Mouse (Mus musculus): ENCODE measurements around the gene Lmbrd1. TPM values are rescaled to one million over a fixed set of nuclear protein-coding genes. Genes with fewer than 3 reads are reported as not detected.
A peak's percentile ranks its signal among the peaks of the same experiment; 100 is the strongest.

Gene Lmbrd1
- polyA plus RNA-seq, 1 experiment from 2014 or later = 73.7 TPM

DNA sequence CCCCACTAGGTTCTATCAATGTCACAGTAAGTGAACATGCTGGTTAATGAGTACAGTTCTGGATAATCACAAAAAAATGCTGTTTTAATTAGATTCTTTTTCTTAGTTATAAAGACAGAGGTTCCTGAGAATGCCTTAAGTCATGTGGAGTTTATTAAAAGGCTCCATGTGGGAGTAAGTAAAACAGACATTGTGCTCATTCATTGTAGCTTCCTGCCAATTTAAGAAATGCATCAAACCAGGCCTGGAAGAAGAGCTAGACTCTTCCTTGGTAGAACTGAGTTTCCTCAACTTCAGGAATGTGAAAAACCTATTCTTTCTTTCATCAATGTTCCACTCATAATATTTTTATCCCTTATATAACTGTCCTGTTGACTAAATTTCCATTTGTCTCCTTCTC, 14.3 kb upstream of the Lmbrd1 start:
- H3K4me1 ChIP-seq (replicated peaks; ENCODE audit: control insufficient read depth, insufficient read depth, low read length) = no peaks in the 10 kb centered on the region
- no peak overlapping the region for H3K27ac ChIP-seq (ENCODE audit: low read depth, low read length)
- no peak for TF ChIP-seq CTCF (IDR thresholded peaks at IDR 0.05; ENCODE audit: low read depth)
- no peak overlapping the region for H3K9ac ChIP-seq (ENCODE audit: low read depth, low read length)
- ATAC-seq = no peak
- H3K27me3 ChIP-seq (replicated peaks; ENCODE audit: control insufficient read depth, insufficient read depth, low read length) = no peaks in the 10 kb centered on the region
- H3K4me3 ChIP-seq (ENCODE audit: low read depth, low read length) = no peak overlapping the region
- 0 out of 2 replicates have a peak, but pooled peaks cover 4% of the 10 kb centered on the region for H3K9me3 ChIP-seq (ENCODE audit: control insufficient read depth)
- no peaks in the 10 kb centered on the region for H3K36me3 ChIP-seq (ENCODE audit: control insufficient read depth, insufficient read depth)
- no peak overlapping the region for H3K4me2 ChIP-seq (replicated peaks; ENCODE audit: low read depth)

DNA sequence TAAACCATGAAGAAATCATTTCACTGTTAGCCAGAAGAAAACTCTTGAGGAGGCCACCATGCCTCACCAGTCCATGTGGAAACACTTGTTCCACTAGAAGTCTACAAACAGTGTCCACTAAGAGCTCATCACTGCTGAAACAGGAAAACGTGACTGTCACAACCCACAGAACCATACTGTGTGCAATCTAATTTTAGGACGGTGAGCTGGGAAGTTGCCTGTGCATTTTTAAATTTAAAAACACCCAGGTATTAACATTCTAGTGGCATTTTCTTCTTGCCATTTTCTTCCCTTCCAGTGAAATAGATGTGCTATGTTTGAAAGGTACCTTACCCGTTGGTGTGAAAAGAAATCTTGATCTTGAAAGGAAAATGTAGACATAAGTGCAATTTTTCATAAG, 5.2 kb upstream of the Lmbrd1 start:
- WGBS = 65% methylated on average over 3 of the region's 3 CpGs
- Histone ChIP-seq H3K4me2 (replicated peaks; ENCODE audit: low read depth) (no peak overlapping the region), H3K4me3 (ENCODE audit: low read depth, low read length) (no peak overlapping the region), H3K9me3 (ENCODE audit: control insufficient read depth) (no peaks in the 10 kb centered on the region), H3K27ac (ENCODE audit: low read depth, low read length) (no peak overlapping the region), H3K36me3 (ENCODE audit: control insufficient read depth, insufficient read depth) (no peaks in the 10 kb centered on the region), H3K9ac (ENCODE audit: low read depth, low read length) (no peak overlapping the region), H3K4me1 (replicated peaks; ENCODE audit: control insufficient read depth, insufficient read depth, low read length) (0 out of 2 replicates have a peak, but pooled peaks cover 3% of the 10 kb centered on the region), H3K27me3 (replicated peaks; ENCODE audit: control insufficient read depth, insufficient read depth, low read length) (no peaks in the 10 kb centered on the region)
- no peak for TF ChIP-seq CTCF (IDR thresholded peaks at IDR 0.05; ENCODE audit: low read depth)
- no peak for ATAC-seq

DNA sequence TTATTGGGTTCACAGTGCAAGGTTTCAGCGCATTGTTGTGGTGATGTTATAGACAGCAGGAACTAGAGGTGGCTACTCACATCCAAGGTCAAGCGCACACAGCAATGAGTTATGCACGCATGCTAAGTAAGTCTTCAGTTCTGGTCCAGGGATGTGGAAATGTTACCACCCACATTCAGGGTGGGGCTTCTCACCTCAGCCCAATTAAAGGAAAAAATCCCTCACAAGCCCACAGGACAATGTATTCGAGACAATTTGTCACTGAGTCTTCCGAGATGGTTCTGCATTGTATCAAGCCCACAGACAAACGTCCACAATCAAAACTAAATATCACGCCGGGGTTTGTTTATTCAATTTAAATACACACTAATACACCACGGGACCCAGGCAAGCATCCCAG, 724 bp upstream of the Lmbrd1 start:
- no peaks in the 10 kb centered on the region for H3K9me3 ChIP-seq (ENCODE audit: control insufficient read depth)
- no peak overlapping the region for H3K9ac ChIP-seq (ENCODE audit: low read depth, low read length)
- H3K36me3 ChIP-seq (ENCODE audit: control insufficient read depth, insufficient read depth) = no peaks in the 10 kb centered on the region
- no peaks in the 10 kb centered on the region for H3K27me3 ChIP-seq (replicated peaks; ENCODE audit: control insufficient read depth, insufficient read depth, low read length)
- peak overlapping the region; percentile 77 for H3K4me2 ChIP-seq (replicated peaks; ENCODE audit: low read depth)
- H3K27ac ChIP-seq (ENCODE audit: low read depth, low read length) = no peak overlapping the region
- no peak for ATAC-seq
- 54% methylated on average over 9 of the region's 9 CpGs for WGBS
- peak overlapping the region; percentile 99 for H3K4me3 ChIP-seq (ENCODE audit: low read depth, low read length)
- H3K4me1 ChIP-seq (replicated peaks; ENCODE audit: control insufficient read depth, insufficient read depth, low read length) = 0 out of 2 replicates have a peak, but pooled peaks cover 3% of the 10 kb centered on the region
- TF ChIP-seq CTCF (IDR thresholded peaks at IDR 0.05; ENCODE audit: low read depth) = no peak

DNA sequence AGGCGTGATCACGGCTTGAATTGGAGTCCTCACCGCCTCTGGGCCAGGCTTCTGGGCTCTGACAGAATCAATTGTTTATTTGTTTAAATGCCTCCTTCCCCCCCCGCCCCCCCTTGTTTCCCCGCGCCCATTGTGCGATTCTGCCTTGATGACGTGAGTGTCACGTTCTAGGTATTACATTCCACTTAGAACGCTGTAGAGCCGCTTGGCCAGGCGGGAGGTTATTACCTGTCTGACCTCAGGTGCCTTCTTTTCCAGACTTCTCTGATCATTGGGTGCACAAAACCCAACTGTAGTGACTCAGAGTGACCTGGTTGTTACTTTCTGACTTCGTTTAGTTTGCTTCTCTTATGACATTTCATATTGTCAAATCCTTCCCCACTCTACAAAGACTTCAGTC, 641 bp downstream of the Lmbrd1 start:
- peak; percentile 50 for ATAC-seq
- Histone ChIP-seq H3K9ac (ENCODE audit: low read depth, low read length) (peak overlapping the region; percentile 93), H3K27me3 (replicated peaks; ENCODE audit: control insufficient read depth, insufficient read depth, low read length) (no peaks in the 10 kb centered on the region), H3K4me3 (ENCODE audit: low read depth, low read length) (peak overlapping the region; percentile 99), H3K9me3 (ENCODE audit: control insufficient read depth) (no peaks in the 10 kb centered on the region), H3K4me2 (replicated peaks; ENCODE audit: low read depth) (peak overlapping the region; percentile 77), H3K27ac (ENCODE audit: low read depth, low read length) (peak overlapping the region; percentile 95), H3K4me1 (replicated peaks; ENCODE audit: control insufficient read depth, insufficient read depth, low read length) (0 out of 2 replicates have a peak, but pooled peaks cover 3% of the 10 kb centered on the region), H3K36me3 (ENCODE audit: control insufficient read depth, insufficient read depth) (no peaks in the 10 kb centered on the region)
- WGBS = under 1% methylated on average over 12 of the region's 13 CpGs
- TF ChIP-seq CTCF (IDR thresholded peaks at IDR 0.05; ENCODE audit: low read depth) = no peak

DNA sequence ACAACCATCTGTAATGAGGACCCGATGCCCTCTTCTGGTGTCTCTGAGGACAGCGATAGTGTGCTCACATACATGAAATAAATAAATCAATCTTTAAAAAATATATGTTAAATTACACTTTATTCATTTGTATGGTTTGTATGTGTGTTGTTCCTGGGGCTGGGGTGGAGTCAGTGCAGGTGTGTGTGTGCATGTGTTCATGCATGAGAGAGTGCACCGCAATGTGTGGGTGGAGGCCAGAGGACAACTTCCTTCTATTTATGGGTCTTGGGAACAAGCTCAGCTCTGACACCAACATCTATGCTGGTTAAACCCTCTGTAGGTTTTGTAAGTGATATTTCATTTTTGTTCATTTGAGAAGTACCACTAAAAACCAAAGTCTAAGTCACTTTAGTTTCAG, 2.6 kb downstream of the Lmbrd1 start:
- no peak for ATAC-seq

DNA sequence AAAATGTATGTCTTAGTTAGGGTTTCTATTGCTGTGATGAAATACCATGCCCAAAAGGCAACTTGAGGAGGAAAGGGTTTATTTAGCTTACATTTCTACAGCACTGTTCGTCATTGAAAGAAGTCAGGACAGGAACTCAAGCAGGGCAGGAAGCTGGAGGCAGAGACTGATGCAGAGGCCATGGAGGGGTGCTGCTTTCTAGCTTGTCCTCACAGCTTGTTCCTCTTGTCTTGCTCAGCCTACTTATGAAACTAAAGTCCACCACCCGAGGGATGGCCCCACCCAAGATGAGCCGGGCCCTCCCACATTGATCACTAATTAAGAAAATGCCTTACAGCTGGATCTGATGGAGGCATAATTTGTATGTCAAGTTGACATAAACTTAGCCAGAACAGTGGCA, 3.5 kb downstream of the Lmbrd1 start:
- Histone ChIP-seq H3K9ac (ENCODE audit: low read depth, low read length) (no peak overlapping the region), H3K4me3 (ENCODE audit: low read depth, low read length) (no peak overlapping the region), H3K9me3 (ENCODE audit: control insufficient read depth) (no peaks in the 10 kb centered on the region), H3K4me1 (replicated peaks; ENCODE audit: control insufficient read depth, insufficient read depth, low read length) (0 out of 2 replicates have a peak, but pooled peaks cover 3% of the 10 kb centered on the region), H3K27ac (ENCODE audit: low read depth, low read length) (no peak overlapping the region), H3K27me3 (replicated peaks; ENCODE audit: control insufficient read depth, insufficient read depth, low read length) (no peaks in the 10 kb centered on the region), H3K4me2 (replicated peaks; ENCODE audit: low read depth) (no peak overlapping the region), H3K36me3 (ENCODE audit: control insufficient read depth, insufficient read depth) (peaks cover 4% of the 10 kb centered on the region; the same call in 1 of the 2 replicates)
- no peak for TF ChIP-seq CTCF (IDR thresholded peaks at IDR 0.05; ENCODE audit: low read depth)
- WGBS = 43% methylated on average over 3 of the region's 3 CpGs
- ATAC-seq = no peak

More for the DNA sequence above, 2.6 kb downstream of the Lmbrd1 start:
- 91% methylated on average over 3 of the region's 3 CpGs for WGBS
- H3K36me3 ChIP-seq (ENCODE audit: control insufficient read depth, insufficient read depth) = peaks cover 4% of the 10 kb centered on the region; the same call in 1 of the 2 replicates
- no peak overlapping the region for H3K4me2 ChIP-seq (replicated peaks; ENCODE audit: low read depth)
- no peak overlapping the region for H3K9ac ChIP-seq (ENCODE audit: low read depth, low read length)
- H3K9me3 ChIP-seq (ENCODE audit: control insufficient read depth) = no peaks in the 10 kb centered on the region
- no peak overlapping the region for H3K27ac ChIP-seq (ENCODE audit: low read depth, low read length)
- no peak for TF ChIP-seq CTCF (IDR thresholded peaks at IDR 0.05; ENCODE audit: low read depth)
- no peaks in the 10 kb centered on the region for H3K27me3 ChIP-seq (replicated peaks; ENCODE audit: control insufficient read depth, insufficient read depth, low read length)
- H3K4me1 ChIP-seq (replicated peaks; ENCODE audit: control insufficient read depth, insufficient read depth, low read length) = 0 out of 2 replicates have a peak, but pooled peaks cover 3% of the 10 kb centered on the region
- H3K4me3 ChIP-seq (ENCODE audit: low read depth, low read length) = no peak overlapping the region

DNA sequence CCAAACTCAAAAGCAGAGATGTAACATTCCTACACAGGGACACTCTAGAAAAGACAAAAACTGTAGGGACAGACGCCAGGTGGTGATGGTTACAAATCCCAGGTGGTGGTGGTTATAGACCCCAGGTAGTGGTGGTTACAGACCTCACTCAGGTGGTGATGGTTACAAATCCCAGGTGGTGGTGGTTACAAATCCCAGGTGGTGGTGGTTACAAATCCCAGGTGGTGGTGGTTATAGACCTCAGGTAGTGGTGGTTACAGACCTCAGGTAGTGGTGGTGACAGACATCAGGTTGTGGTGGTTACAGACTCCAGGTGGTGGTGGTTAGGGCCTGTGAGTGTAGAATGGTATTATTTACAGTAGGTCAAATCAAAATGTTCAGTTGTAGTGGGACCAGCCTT, 5.5 kb downstream of the Lmbrd1 start:
- no peak overlapping the region for H3K4me2 ChIP-seq (replicated peaks; ENCODE audit: low read depth)
- H3K9me3 ChIP-seq (ENCODE audit: control insufficient read depth) = no peaks in the 10 kb centered on the region
- no peaks in the 10 kb centered on the region for H3K27me3 ChIP-seq (replicated peaks; ENCODE audit: control insufficient read depth, insufficient read depth, low read length)
- H3K4me1 ChIP-seq (replicated peaks; ENCODE audit: control insufficient read depth, insufficient read depth, low read length) = no peaks in the 10 kb centered on the region
- H3K36me3 ChIP-seq (ENCODE audit: control insufficient read depth, insufficient read depth) = peaks cover 4% of the 10 kb centered on the region; the same call in 1 of the 2 replicates
- WGBS = 89% methylated on average over 1 of the region's 1 CpGs
- no peak overlapping the region for H3K9ac ChIP-seq (ENCODE audit: low read depth, low read length)
- H3K4me3 ChIP-seq (ENCODE audit: low read depth, low read length) = no peak overlapping the region
- no peak for TF ChIP-seq CTCF (IDR thresholded peaks at IDR 0.05; ENCODE audit: low read depth)
- peak; percentile 88 for ATAC-seq
- no peak overlapping the region for H3K27ac ChIP-seq (ENCODE audit: low read depth, low read length)

Measured in intestine, postnatal 0 days (tissue).